Mouse (Mus musculus) right cerebral cortex, postnatal 10 days (tissue): ENCODE measurements around the gene Ak3.

Source experiments
- DNase-seq, 2 experiments: peaks; one replicate each; pipeline ENCODE4 v3.0.0; 2021; ENCODE audit warnings: low spot score in 2 of 2

The Ak3 gene

GRCm38 (mm10) chr19:29047334-29048170, at the start of gene Ak3:
Ak3 (minus strand) TSS chr19:29047961.
- peak; percentile 80 to 82 for DNase-seq

GRCm38 (mm10) chr19:29092194-29092593, 44.4 kb upstream of the Ak3 start:
- DNase-seq = no peak

DNA sequence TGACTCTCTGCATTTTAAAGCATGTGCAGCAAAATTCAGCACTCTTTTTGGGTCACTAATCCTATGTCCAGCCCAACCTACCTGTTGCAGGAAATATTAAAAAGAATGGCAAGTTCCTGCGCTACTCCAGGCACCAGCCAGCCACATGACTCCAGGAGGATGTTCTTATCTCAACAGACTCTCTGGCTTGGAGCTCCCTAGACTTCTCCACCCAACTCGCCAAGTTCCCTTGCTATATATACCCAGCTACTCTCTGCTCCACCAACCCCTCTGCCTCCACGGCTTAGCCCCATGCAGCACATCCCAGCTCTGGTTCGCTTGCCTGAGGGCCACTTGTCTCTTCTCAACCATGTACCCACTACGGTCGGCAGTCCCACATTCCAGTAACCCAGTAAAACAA, 40.9 kb upstream of the Ak3 start:
- no peak for DNase-seq

DNA sequence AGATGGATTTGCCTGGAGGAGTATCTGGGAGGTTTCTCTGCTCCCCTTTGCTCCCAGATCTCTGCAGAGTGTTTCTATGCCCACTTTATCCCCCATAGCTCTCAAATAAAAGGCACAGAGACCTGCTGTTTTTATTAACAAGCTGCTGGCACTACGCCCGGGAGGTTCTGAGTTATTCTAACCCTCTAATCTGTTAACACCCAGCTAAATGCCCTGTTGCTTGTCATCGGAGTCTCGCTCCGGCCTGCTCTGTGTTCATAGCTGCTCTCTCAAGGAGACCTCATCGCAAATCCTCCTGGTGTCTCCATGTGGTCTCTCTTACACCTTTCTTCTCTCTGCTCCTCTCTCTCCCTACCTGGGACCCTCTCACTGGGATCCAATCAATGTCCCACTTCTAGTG, 27.0 kb upstream of the Ak3 start:
- peak in 1 of 2 experiments; percentile 62 for DNase-seq

- no peak for DNase-seq
Observed at GRCm38 (mm10) chr19:29069195-29069594, 21.4 kb upstream of the Ak3 start.

- DNase-seq = peak; percentile 45 to 48
Observed at GRCm38 (mm10) chr19:29066981-29067471, 19.3 kb upstream of the Ak3 start.

GRCm38 (mm10) chr19:29064451-29065102, 16.8 kb upstream of the Ak3 start:
- DNase-seq = no peak

GRCm38 (mm10) chr19:29063577-29064363, 16.0 kb upstream of the Ak3 start:
- peak; percentile 90 to 93 for DNase-seq

DNA sequence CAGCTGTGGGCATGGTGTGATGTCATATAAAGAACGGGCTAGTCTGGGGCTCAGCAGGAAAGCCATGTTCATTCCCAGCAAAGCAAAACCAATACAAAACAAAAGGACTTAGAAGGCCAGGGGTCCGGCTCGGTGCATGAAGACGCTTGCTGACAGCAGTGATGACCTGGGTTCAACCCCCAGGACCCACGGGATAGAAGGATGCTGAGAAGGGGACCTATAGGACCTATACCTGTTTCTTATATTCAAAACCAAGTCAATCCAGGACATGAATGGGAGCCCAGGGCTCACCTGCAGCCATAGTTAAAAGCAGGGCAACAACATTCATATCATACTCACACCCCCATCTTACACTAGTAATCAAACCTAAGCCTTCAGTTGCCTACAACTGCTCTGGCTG, 15.2 kb upstream of the Ak3 start:
- DNase-seq = no peak

GRCm38 (mm10) chr19:29060299-29060698, 12.5 kb upstream of the Ak3 start:
- no peak for DNase-seq

- DNase-seq = no peak
Observed at GRCm38 (mm10) chr19:29059688-29060087, 11.9 kb upstream of the Ak3 start.

DNA sequence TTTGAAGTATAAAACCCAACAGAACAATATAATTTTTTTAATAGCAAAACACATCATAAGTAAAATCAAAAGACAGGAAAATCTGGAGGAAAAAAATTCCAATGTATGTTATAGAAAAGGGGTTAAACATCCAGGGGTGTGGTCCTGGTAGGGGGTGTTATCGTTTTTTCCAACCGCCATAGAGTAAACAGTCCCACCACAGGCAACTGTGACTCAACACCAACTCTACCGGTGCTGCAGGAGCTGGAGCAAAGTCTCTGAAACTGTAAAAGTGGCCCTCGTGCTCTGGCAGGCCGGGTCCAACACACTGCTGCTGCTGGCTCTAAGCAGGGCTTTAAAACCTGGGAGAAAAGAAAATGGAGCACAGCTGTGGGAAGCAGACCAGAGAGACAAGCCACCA, 11.0 kb upstream of the Ak3 start:
- no peak for DNase-seq

GRCm38 (mm10) chr19:29055469-29055868, 7.7 kb upstream of the Ak3 start:
- DNase-seq = no peak

DNA sequence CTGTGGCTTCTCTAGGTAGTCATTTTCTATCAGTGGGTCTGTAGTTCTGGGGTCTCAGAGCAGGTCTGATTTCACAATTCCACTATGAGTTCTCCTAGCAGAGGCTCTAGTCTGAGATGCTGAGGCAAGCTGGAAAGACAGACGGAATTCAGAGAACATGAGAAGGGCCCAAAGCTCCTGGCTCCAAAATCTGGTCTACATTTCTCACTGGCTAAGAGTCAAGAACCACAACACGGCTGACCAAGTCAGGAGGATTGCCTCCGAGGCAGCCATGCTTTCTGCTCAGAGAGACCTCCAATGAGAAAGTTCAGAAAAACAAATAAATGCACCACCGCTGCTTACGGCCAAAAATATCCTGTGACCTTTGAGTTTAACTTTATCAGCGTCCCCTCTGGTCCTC, 6.8 kb upstream of the Ak3 start:
- no peak for DNase-seq

DNA sequence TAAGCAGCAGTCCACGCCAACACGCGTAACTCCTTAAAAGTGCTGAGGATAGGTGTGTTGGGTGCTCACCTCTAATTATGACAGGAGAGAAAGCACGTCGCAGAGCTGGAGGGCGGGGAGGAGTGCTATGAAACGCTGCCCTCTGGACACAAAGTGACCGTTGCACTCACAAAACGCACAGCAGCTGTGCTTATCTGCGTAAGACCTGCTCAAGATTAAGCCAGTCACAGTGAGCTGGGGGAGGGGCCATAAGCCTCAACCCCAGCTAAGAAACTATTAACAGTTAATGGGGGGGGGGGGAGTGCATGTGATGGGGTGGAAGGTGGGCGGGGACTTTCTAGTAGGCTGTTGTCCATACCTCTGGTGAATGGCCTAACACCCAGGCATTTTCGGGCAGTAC, 5.0 kb upstream of the Ak3 start:
- no peak for DNase-seq

GRCm38 (mm10) chr19:29050186-29050980, 2.6 kb upstream of the Ak3 start:
- no peak for DNase-seq

- DNase-seq = no peak
Observed at GRCm38 (mm10) chr19:29049401-29050075, 1.8 kb upstream of the Ak3 start.

DNA sequence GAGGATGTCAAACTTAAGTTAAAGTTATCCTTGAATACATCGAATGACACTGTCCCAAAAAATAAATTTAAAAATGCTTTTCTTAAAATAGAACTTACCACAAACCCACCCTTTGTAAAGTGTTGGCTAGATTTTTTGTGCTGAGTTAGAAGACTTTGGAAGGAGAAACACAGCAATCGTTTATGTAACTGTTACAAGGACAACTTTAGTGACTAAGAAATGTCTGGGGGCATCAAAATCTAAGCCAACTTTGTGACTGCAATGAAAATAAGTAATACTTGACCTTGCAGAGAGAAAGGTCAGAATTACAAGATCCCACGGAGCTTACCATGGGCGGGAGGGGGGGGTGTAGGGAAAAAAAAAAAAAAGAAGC, 814 bp downstream of the Ak3 start:
- DNase-seq = no peak

- no peak for DNase-seq
Observed at GRCm38 (mm10) chr19:29045956-29046650, 1.7 kb downstream of the Ak3 start.

GRCm38 (mm10) chr19:29045369-29045768, 2.4 kb downstream of the Ak3 start:
- no peak for DNase-seq
